Mouse (Mus musculus) gastrocnemius, adult 18-20 months (tissue): ENCODE data around the gene Mrpl47. TPM values are rescaled to one million over a fixed set of nuclear protein-coding genes. Genes with fewer than 3 reads are reported as not detected.
"Not testable (repeated sequence)": the region's sequence is repeated elsewhere in the genome, so short reads cannot be mapped to it uniquely, and the experiment has no call there.

Experiments
- DNase-seq: peaks from one replicate; pipeline ENCODE4 v3.0.0; 2021; ENCODE audit warnings: low spot score
- total RNA-seq, 2 experiments: library from RNA; stranded (reverse); gene quantifications; 2 replicates each; pipeline ENCODE4 v1.2.3; 2021

Mrpl47 gene
- total RNA-seq, 2 experiments from 2014 or later: 24.5 to 26.9 TPM

DNA sequence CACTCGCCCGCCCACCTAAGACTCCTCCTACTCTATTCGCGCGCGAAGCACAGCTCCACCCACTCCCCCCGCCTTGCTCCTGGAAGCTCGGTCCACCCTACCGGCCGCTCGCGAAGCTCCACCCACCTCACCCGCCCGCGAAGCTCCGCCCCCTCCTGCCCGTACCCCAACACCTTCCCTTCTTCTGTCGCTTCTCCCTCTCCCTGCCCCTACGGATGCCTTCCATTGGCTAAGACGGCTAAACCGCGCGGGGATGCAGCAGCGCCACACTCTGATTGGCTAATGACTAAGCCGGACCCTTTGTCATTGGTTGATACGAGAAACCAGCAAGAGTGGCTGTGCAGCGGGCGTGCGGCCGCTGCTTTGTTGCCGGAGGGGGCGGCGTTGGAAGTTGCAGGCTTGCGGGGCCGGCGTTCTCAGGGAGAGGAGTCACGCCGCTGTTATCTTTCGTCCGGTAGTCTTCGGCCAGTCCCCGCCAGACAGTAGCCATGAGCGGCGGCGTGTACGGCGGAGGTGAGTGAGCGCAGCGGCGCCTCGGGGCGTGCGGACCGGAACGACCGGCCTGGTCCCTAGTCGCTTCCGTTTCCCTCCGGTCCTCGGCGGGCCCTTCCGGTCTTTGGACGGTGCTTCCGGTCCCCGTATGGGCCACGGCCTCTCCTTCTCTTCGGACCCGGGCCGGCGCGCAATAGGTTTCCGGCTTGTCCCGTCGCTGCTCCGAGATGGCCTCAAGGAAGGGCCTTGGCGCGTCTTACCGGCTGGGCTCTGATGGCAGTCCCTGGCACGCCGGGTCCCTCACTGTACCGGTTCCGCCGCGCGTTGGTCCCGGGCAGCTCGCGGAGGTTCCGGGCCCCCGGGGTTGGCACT is 28.8 kb downstream of the Mrpl47 start:
- DNase-seq: peak; percentile 98

DNA sequence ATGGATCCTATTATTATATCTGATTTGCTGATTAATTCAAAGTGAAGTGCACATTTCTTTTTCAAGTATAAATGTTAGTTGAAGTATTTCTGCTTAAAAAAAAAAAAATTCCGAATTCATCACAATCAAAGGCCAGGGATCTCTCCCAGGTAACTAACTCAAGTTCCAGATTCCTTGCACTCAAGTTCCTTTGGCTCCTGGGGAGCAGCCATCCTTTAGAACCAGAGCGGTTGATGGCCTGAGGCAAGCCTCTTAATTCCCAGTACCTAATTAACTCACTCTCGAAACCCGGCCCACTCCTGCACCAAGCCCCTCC is 29.4 kb downstream of the Mrpl47 start:
- no peak for DNase-seq

DNA sequence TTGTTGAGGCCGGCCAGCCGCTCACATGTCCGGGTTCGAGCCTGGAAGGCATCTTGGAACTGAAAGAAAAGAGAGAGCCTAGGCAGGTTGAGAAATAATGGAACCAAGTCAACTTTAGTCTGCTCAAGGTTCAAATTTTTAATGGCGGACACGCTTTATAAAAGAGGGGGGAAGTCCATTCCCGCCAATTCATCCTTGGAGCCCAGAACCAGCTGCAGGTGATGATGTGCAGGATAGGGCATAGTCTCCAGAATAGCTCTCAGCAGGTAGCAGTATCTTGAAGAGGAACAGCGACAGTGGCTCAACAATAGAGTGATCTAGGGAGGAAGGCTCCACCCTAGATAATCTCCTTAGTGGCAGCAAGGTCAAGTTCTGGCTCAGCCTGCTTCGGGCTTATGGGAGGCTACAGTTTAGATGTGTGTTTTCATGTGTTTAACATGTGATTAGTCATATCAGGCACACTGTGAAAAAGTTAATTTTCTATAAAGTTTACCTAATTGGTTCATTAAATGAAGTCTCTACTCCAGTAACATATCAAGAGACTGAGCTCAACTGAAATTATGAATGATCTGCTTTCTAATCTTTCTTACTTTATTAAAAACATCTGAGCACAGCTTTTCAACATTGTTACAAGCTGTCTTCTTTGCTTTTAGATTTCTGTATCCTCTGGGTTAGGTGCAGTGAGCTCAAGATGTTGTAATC is 31.6 kb downstream of the Mrpl47 start, which contains the start of gene Actl6a:
Gene Actl6a, plus strand, starts transcription at position 652 of the 702 bp plus-strand sequence.
- not testable (repeated sequence) for DNase-seq

DNA sequence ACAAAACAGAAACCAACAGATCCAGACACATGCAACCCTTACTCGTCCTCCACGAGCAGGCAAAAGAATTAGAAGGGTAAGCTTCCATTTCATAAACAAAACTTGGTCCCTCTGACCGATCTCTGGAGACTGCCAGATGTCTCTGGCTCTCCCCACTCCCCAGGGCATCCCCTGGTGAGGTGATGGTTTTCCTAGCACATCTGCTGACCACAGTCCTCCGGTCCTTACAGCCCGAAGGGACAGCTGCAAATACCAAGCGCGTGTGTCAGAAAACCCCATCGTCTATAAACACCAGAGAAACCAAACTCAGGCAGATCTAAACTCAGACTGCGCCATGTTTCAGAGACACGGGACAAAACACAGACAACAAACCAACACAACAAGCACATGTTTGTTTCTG is 32.8 kb downstream of the Mrpl47 start:
- not testable (repeated sequence) for DNase-seq

DNA sequence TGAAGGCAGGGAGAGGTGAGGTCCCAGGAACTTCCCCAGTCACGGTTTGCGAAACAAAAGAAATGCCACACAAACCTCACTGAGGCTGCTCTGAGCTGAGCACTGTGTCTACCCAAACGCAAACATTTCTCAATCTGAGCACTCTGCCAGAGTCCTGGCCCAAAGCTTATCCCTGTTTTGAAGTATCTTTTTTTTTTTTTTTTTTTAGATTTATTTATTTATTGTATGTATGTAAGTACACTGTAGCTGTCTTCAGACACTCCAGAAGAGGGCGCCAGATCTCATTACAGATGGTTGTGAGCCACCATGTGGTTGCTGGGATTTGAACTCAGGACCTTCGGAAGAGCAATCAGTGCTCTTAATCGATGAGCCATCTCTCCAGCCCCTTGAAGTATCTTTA is 33.4 kb downstream of the Mrpl47 start:
- not testable (repeated sequence) for DNase-seq

DNA sequence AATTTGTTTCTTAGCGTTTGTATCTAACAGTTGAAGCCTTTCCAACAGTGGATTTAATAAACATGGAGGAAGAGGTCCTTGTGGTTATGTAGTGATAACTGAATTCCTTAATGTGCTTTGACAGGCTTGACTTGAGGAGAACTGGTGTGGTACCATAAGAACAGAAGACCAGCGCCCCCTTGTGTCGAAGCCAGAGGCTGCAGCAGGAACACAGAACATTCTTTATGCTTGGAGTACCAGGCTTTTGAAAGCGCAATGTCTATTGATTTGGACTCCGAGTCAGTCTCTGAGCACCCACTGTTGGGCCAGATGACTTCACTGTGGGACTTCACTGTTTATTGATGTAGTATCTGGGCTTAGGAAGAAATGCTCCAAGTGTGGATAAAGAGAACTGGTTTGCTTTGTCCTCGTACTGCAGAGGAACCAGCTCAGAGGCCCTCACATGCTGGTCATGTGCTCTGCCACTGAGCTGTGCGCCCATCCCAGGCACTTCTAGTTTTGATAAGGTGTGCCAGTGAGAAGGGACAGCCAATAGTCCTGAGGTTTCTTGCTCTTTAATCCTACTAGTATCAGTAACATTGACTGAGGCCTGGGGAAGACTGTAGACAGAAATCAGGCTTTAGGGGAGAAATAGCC is 39.1 kb downstream of the Mrpl47 start:
- DNase-seq: peak; percentile 87

DNA sequence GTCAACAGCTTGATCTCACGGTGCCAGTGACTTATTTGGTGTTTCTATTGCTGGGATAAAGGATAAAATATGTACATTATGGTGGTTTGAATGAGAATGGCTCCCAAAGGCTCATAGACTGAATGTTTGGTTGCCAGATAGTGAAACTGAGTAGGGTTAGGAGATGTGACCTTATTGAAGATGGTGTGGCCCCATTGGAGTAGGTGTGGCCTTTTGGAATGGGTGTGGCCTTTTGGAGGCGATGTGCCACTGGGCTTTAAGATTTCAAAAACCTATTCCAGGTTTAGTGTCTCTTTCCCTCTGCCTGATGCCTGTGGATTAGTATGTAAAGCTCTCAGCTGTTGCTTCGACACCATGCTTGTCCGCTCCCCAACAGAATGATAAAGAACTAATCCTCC is 41.8 kb downstream of the Mrpl47 start:
- no peak for DNase-seq

DNA sequence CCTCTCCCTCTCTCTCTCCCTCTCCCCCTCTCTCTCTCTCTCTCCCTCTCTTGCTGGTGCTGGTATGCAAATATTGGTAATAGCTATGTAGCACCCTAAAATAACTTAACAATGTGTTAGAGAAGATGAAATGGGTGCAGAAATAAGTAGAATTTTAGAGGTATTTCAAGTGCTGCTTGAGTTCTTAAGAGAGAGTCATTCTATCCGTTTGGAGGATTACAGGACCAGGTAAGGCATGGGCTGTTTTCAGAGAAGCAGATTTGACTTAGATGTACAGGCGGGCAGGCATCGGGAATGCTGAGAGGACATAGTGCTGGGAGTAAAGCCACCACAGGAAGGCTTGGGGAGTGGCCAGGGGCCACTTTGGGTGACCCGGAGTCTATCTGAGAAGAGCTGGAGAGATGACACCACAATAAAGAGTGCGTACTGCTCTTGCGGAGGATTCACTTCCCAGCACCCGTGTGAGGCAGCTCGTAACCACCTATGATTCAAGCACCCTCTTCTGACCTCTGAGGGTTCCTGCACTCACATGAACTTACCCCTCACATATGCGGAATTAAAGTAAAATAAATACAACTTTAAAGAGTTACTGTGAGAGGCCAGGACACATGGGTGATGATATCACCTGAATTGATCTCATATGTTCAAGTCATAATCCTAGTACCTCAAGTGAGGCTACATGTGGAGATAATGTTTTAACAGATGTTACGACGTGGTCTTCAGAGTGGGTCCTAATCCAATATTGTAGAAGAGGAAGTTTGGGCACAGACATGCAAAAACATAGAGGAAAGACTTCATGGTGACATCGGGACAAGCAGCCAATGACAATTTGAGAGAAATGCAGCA is 42.4 kb downstream of the Mrpl47 start:
- DNase-seq: no peak

DNA sequence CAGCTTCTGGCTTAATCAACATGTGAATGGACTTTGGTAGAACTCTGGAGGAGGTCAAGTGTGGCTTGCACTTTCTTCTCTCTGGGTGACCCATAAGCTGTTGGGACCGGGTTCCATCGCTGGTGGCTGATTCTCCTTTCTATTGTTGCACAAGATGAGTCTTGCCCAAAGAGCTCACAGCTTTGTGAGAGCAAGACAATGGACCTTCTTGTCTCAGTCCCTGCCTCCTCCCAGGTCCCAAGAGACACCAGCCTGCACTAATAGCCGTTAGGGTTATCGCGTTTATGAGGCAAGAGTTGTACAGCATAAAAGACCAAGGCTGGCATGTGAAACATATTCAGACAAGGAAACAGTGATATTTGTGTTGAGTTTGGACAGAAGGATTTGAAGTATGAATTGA is 43.2 kb downstream of the Mrpl47 start:
- DNase-seq: no peak

DNA sequence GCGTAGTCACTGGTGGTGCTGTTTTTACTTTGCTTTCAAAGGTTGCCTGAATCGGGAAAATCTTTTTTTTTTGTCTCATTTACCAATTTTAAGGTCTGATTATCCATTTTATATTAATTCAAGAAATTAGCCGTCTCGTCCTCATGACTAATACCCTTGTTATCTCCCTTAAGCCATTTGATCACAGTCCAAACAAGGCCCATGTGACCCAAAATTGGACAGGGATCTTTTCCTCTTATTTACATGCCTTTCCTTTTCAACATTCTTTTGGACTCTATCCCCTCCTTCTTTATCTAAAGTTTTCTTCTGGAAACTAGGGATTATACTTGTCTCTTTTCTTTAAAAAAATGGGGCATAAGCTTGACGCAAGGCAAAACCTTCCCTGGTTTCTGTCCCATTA is 45.6 kb downstream of the Mrpl47 start:
- no peak for DNase-seq

DNA sequence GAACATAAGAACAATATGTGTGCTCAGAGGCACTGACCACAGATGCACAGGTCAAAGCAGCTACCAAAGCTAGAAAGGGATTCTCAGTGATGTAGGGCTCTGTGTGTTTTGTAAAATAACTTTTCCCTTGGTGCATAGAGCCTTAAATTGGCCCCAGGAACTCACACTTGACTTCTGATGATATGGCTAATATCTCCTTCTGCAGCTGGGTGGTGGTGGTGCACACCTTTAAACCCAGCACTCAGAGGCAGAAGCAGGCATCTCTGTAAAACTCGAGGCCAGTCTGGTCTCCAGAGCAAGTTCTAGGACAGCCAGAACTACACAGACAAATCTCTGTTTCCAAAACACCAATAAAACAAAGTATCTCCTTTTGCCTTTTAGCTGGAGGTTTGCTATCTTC is 46.5 kb downstream of the Mrpl47 start:
- no peak for DNase-seq

DNA sequence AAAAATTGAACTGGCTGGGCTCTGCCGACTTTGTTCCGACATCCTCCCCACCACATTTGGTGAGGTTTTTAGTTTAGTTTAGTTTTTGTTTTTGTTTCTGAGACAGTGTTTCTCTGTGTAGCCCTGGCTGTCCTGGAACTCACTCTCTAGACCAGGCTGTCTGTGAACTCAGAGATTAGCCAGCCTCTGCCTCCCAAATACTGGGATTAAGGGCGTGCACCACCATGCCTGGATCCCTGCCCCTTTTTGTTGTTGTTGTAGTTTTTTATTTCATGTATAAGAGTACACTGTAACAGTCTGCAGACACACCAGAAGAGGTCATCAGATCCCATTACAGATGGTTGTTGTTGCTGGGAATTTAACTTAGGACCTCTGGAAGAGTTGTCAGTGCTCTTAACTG is 47.4 kb downstream of the Mrpl47 start:
- no peak for DNase-seq

DNA sequence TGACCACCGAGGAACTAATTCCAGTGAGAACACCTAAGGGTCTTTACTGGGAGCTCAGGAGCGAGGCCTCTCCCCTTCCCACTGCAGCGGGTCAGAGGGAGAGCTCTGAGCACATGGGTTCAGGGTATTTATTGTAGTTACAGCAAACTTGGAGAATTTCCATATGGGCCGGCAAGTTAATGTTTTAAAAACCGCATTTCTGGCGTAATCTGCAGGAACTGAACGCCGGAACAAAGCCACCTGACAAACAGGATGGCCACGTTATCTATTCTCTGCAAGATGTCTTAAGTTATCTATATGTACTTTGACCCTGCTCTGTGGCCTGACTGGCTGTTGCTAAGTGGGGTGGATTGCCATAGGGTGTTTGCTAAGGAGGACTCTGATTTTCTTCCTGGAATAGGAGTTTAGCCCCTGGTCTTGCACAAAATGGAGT is 47.8 kb downstream of the Mrpl47 start:
- no peak for DNase-seq

DNA sequence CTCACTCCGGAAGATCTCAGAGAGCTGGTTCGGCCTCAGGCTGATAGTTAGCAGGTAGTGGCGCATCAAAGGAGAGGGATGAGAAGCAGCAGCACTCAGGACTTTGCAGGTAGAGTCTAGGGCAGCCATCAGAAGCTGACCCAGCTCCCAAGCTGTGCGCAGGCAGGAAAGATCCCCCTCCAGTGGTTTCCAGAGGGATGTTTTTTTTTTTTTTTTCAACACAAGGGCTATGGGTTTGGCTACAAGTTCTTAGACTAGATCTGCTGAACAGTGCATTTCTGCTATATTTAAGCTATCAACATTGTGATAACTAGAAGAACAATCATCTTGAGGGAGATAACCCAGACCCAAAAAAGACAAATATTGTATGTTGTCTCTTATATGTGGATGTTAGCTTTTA is 50.2 kb downstream of the Mrpl47 start:
- no peak for DNase-seq

DNA sequence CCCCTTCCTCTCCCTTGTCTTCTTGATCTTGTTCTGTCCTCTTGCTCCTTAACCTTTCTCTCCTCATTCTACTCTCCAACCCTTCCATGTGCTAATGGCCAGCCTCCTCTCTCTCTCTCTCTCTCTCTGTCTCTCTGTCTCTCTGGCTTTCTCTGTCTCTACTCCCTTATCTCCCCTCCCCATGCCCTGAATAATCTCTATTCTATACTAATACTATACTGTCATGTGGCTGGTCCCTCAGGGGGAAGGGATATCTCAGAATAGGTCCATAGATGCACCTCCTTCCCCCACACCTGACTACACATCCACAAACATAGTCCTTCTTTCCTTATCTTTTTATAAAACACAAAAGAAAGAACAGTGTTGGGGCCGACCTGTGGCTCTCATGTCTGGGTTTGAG is 50.9 kb downstream of the Mrpl47 start:
- no peak for DNase-seq

DNA sequence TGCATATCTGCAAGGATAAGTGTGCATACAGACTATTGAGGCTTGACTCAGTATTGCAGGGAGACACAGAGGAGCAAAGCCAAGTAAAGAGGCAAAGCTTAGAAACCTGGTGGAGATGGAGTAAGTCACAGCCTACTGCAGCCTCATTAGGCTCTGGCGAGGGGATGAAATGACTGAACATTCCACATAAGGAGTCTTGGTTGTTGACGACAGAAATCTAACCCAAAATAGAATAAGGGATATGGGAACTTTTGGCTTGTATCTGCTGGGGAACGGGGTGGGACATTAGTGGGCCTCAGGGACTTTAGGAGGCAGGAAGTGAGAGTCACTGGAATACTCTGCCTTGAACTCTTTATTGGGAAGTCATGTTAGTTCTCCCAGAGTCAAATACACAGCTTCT is 52.8 kb downstream of the Mrpl47 start:
- DNase-seq: no peak

DNA sequence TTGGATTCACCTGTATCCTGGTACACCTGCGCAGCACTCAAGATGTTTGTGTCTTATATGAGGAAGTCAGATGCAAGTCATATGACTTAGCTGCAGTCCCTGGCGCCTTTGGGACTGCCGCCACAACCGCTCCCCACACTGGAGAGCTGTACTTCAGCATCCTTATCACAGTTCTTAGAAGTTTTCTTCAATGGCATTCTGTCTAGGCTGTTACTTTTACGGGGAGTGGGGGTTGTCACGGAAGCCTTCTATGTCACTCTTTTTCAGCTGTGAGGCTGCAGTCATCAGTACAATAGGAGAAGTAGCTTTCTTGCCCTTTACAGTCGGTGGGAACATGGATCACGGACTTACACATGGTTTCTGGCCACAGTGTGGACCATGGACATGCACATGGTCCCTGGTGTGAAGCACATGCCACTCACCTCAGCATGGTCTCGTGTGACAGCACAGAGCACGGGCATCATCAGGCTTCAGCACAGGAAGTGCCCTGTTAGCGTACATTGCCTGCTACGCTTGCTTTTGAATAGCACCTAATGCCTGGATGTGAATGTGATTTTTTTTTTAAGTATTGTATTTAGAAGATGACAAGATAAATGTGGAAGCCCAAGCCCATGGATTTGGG is 54.4 kb downstream of the Mrpl47 start:
- no peak for DNase-seq

DNA sequence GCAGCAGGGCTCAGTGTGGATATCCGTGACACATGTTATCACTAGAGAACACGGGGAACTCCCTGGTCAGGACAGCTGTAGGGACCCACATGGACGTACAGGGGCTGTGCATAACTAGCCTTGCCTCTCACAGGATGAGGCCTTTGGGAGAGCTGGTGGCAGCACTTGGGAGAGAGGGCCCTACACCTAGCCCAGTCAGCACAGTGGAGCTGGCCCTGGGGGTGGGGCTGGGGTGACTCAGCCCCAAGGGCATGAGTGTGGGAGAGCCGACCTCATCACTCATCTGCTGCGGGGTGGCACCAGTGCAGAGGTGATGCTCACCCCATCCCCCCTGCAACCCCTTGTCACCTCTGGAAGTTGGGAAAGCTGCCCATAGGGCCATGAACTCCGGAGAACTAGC is 61.0 kb downstream of the Mrpl47 start:
- no peak for DNase-seq
